Mouse (Mus musculus) small intestine, adult 2 months (tissue): ENCODE results near the gene Psmb5. TPM values are rescaled to one million over a fixed set of nuclear protein-coding genes. Genes with fewer than 3 reads are reported as not detected.

Experiments
- H3K27ac ChIP-seq: fragments of 200-500 bp; 2 replicates; pipeline ENCODE4 v1.5.1; 2012; ENCODE audit warnings: low read depth, low read length, control low read depth, inconsistent platforms; ENCODE audit not compliant: insufficient read depth
- H3K27me3 ChIP-seq: fragments of 200-500 bp; 2 replicates; pipeline ENCODE4 v1.6.1; 2012; ENCODE audit warnings: mild to moderate bottlenecking, moderate library complexity, low read length, inconsistent platforms; ENCODE audit not compliant: control insufficient read depth, insufficient read depth
- H3K36me3 ChIP-seq: fragments of 200-500 bp; 2 replicates; pipeline ENCODE4 v1.6.1; 2012; ENCODE audit warnings: mild to moderate bottlenecking, low read length, control low read depth, inconsistent platforms; ENCODE audit not compliant: control insufficient read depth, insufficient read depth
- H3K4me1 ChIP-seq: fragments of 200-500 bp; 2 replicates; pipeline ENCODE4 v1.6.1; 2012; ENCODE audit warnings: low read length, inconsistent platforms, mixed read lengths; ENCODE audit not compliant: control insufficient read depth, insufficient read depth, insufficient read length
- H3K4me3 ChIP-seq: fragments of 200-500 bp; 2 replicates; pipeline ENCODE4 v1.5.1; 2012; ENCODE audit warnings: low read depth, mild to moderate bottlenecking, control low read depth, inconsistent platforms, low read length, moderate library complexity
- CTCF ChIP-seq: fragments of 200-500 bp; IDR thresholded peaks from 2 replicates; pipeline ENCODE4 v1.5.1; 2012; ENCODE audit warnings: low read depth, mild to moderate bottlenecking, control low read depth, inconsistent platforms, low read length, moderate library complexity, mixed read lengths; ENCODE audit not compliant: insufficient replicate concordance, insufficient read length; ENCODE audit errors: extremely low read depth
- POLR2A ChIP-seq: fragments of 200-500 bp; IDR thresholded peaks from 2 replicates; pipeline ENCODE4 v1.6.1; 2012; ENCODE audit warnings: low read depth, mild to moderate bottlenecking, control low read depth, inconsistent platforms, low read length, moderate library complexity
- whole genome bisulfite sequencing: fragments of 180-500 bp; shearing (Covaris S2); methylation state at CpG from one replicate; pipeline ENCODE4 v1.1.7; 2018; 5-methylcytosine and 5-hydroxymethylcytosine counted together
- polyA plus RNA-seq: library from polyadenylated mRNA; depleted of rRNA; stranded (reverse); fragments of >200 nt; gene quantifications from 2 replicates; pipeline ENCODE4 v1.2.3, GENCODE M21; 2012

Psmb5 gene
- polyA plus RNA-seq, 1 experiment = 160 TPM

DNA sequence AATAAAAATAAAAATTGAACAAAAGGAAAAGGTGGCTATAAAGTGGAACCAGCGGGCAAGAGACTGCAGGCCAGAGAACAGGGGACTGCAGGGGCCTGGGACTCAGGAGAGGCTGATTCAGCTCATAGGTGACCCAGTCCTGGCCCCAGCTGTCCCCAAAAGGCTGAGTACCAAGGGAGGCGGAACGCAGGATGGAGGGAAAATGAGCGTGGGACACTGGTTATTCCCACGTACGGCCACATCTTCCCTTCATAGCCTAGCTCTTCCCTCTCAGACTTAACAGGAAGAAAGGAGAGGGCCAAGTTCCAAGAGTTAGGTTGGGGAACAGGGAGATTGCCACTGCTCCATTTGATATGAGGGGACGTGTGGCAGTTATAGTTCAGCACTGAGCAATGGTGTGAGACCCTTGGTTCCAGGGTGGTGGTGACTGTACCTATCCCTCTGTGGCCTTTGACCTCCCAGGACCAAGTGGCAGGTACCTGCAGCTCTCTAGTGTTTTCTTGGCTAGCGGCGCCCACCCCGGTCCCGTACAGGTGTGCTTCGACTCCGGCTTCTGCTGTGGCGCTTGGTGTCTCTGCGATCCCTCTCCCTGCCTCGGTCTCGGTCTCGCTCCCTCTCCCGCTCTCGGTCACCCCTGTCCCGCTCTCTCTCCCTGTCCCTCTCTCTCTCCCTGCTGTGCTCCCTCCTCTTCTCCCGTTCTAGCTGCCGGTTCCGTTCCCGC lies 24.6 kb upstream of the Psmb5 start:
- Histone ChIP-seq H3K27ac (no peak overlapping the region), H3K4me1 (no peaks in the 10 kb centered on the region; the same call in 1 of the 2 replicates), H3K36me3 (peaks cover 51% of the 10 kb centered on the region), H3K4me3 (no peak overlapping the region), H3K27me3 (no peaks in the 10 kb centered on the region)
- TF ChIP-seq POLR2A (no peak), CTCF (no peak)
- WGBS = 91% methylated on average over 25 of the region's 25 CpGs

DNA sequence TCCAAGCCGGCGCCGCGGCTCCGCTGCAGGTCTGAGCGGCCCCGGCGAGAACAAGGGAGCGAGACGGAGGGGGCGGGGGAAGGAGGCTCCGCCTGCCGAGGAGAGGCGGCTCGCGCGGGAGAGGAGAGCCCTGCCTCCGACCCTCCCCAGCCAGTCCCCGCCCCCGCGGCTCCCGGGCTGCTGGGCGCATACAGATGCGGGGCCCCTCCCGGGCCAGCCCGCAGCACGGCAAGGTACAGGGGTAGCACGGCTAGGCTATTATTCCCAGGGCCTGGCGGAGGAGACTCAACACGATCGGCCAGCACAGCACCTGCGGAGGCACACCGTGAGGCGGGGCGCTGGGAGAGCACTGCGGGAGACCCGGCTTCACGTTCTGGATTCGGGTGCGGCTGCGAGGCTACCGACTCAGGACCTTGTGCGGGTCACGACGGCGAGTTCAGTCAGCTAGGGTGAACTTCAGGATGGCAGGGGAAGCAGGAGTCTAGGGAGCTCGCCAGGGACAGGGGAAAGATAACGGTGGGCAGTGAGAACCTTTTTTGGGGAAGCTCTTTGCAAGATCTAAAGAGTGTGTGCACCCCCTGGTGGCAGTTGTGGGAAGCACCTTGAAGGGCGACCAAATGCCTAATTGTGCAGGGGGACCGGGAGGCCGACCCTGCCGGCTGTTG lies 23.6 kb upstream of the Psmb5 start, which contains the start of gene Cdh24:
TSS of gene Cdh24 (minus strand) at position 60 of the 665 bp plus-strand sequence.
- Histone ChIP-seq H3K27me3 (no peaks in the 10 kb centered on the region), H3K4me1 (no peaks in the 10 kb centered on the region; the same call in 1 of the 2 replicates), H3K36me3 (peaks cover 43% of the 10 kb centered on the region), H3K4me3 (peak within 1 kb of the TSS; percentile 82), H3K27ac (no peak within 1 kb of the TSS)
- TF ChIP-seq POLR2A = peak; percentile 36; the same call in 1 of the 2 replicates
- peak; percentile 81; the same call in 1 of the 2 replicates for TF ChIP-seq CTCF
- under 1% methylated on average over 52 of the region's 52 CpGs for WGBS

DNA sequence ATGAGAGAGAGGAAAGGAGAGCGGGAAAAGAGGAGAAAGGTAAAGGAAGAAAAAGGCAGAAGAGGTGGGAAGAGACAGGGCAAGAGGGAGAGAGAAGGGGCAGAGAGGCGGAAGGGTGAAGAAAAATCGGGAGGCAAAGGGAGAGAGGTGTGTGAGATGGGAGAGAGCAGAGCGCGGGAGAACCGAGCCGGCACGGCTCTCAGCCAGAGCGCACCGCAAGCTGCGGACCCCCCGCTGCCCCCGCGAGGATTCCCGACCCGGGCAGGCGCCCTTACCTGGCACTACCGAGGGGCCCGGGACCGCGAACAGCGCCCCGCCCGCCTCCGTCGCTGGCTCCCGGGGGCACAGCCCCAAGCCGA lies 23.1 kb upstream of the Psmb5 start, which contains the start of gene Gm17606:
TSS of gene Gm17606 (plus strand) at position 7 of the 359 bp plus-strand sequence.
- no peaks in the 10 kb centered on the region; the same call in 1 of the 2 replicates for H3K4me1 ChIP-seq
- H3K4me3 ChIP-seq = peak within 1 kb of the TSS; percentile 82
- TF ChIP-seq POLR2A = no peak
- no peak for TF ChIP-seq CTCF
- 3% methylated on average over 26 of the region's 28 CpGs for WGBS
- H3K36me3 ChIP-seq = peaks cover 38% of the 10 kb centered on the region
- no peak within 1 kb of the TSS for H3K27ac ChIP-seq
- H3K27me3 ChIP-seq = no peaks in the 10 kb centered on the region

DNA sequence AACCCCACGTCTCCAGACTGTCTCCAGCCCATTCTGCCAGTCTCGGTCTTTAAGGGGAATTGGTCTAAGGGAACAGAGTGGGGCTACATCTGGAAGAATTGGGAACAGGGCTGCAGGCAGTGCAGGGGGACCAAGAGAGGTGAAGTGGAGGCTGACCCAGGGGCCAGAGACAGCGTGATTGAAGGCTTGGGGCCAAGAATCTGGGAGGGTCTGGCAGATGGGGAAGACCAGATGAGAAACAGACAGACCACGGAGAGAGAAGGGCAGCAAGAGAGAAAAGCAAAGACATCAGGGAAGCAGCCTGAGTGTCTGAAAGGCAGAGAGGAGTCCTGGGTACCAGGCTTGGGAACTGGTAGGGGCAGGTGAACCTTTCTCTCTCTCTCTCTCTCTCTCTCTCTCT lies 22.3 kb upstream of the Psmb5 start:
- Histone ChIP-seq H3K4me3 (no peak overlapping the region), H3K27me3 (no peaks in the 10 kb centered on the region), H3K27ac (no peak overlapping the region), H3K36me3 (peaks cover 30% of the 10 kb centered on the region), H3K4me1 (no peaks in the 10 kb centered on the region; the same call in 1 of the 2 replicates)
- TF ChIP-seq POLR2A (no peak), CTCF (no peak)
- WGBS = 67% methylated on average over 4 of the region's 4 CpGs

DNA sequence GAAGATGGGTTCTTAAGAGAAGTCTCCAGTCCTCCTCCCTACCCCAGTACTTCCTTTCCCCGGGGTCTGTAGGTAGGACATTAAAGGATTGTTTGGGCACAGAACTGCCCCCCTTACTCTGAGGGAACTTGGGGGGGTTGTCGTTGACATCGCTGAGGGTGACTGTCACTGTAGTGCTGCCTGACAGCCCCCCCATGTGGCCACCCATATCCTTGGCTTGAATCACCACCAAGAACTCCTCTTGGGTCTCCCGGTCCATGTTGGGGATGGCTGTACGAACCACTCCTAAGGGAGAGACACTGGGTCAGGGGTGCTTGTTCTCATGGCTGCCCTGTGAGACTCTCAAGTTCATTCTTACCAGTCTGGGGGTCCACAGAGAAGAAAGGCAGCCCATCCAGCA lies 20.4 kb upstream of the Psmb5 start:
- no peaks in the 10 kb centered on the region; the same call in 1 of the 2 replicates for H3K4me1 ChIP-seq
- H3K27me3 ChIP-seq = no peaks in the 10 kb centered on the region
- H3K27ac ChIP-seq = no peak overlapping the region
- 68% methylated on average over 5 of the region's 5 CpGs for WGBS
- no peak for TF ChIP-seq CTCF
- no peak for TF ChIP-seq POLR2A
- no peak overlapping the region for H3K4me3 ChIP-seq
- H3K36me3 ChIP-seq = peaks cover 12% of the 10 kb centered on the region

DNA sequence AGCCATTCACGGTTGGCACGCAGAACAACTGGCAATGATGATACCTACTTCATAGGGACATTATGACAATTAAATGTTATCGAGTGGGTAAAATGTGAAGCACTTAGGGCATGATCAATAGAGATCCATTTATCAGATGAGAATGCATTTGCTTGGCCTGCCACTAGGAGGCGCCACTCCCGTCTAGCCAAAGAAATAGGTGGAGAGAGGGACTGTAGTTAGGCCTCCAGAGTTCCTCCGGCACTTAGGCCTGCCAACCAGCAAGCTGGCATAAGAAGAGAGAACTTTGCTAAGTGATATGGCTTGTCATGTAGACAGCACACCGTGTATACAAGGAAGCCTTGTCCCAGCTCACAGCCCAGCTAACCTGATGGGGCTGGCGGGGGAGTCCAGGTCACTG lies 19.1 kb upstream of the Psmb5 start:
- TF ChIP-seq CTCF = peak; percentile 87; the same call in 1 of the 2 replicates
- TF ChIP-seq POLR2A = no peak
- Histone ChIP-seq H3K27ac (no peak overlapping the region), H3K4me3 (no peak overlapping the region), H3K4me1 (no peaks in the 10 kb centered on the region; the same call in 1 of the 2 replicates), H3K36me3 (peaks cover 5% of the 10 kb centered on the region; the same call in 1 of the 2 replicates), H3K27me3 (no peaks in the 10 kb centered on the region)
- WGBS = 48% methylated on average over 8 of the region's 8 CpGs

DNA sequence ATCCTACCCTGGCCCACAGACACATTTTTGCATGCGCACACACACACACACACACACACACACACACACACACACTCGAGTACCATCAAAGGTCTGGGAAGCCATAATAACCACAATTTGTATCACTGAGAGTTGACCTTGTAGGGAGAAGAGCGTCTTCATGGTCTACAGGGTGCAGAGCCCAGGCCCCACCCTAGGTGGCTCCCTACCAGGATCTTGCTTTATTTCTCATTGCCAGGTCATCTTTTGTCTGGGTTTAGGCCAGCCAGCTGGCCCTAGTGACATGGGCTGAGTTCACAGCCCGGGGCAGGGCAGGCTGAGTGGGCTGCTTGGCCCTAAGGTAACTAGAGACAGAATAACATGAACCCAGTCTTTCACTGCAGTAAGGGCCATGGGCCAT lies 16.4 kb upstream of the Psmb5 start:
- TF ChIP-seq CTCF (no peak), POLR2A (no peak)
- H3K36me3 ChIP-seq = peaks cover 5% of the 10 kb centered on the region; the same call in 1 of the 2 replicates
- WGBS = 70% methylated on average over 4 of the region's 4 CpGs
- H3K4me3 ChIP-seq = no peak overlapping the region
- no peaks in the 10 kb centered on the region for H3K4me1 ChIP-seq
- no peak overlapping the region for H3K27ac ChIP-seq
- H3K27me3 ChIP-seq = no peaks in the 10 kb centered on the region
